Mouse (Mus musculus): Measurements from ENCODE around the gene Atrn. TPM values are rescaled to one million over a fixed set of nuclear protein-coding genes. Genes with fewer than 3 reads are reported as not detected.

Gene Atrn
- polyA plus RNA-seq, 1 experiment from 2014 or later, result 22.7 TPM

DNA sequence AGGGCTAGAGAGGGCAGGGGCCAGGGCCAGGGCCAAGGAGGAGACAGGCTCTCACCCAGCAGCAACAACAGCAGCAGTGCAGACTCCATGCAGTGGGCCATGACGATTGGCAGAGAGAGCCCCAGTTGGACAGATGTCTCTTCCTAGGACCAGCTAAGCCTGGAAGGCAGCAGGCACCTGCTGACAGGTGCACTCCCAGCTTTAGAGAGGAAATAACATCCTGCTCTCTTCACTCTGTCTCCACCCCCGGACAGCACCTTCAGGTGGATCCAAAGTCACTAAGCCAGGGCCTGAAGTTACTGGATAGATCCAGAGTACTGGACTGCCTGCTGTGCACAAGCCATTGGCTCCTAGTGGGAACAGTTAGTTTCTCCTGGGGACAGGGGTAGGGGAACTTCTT lies 136.7 kb downstream of the Atrn start, which contains the start of gene Gfra4:
Gene Gfra4, minus strand, starts transcription at position 101 of the 400 bp plus-strand sequence.
- DNase-seq (ENCODE audit: low spot score), result no peak
- no peaks in the 10 kb centered on the region for H3K4me1 ChIP-seq (replicated peaks; ENCODE audit: control insufficient read depth, insufficient read depth, low read length)
- no peak for ATAC-seq (ENCODE audit: low FRiP score)
- no peak within 1 kb of the TSS for H3K27ac ChIP-seq
- peaks cover 27% of the 10 kb centered on the region for H3K27me3 ChIP-seq (ENCODE audit: control insufficient read depth, insufficient read depth, low read length)
- H3K9me3 ChIP-seq (ENCODE audit: control insufficient read depth, low read length), result no peaks in the 10 kb centered on the region
- H3K9ac ChIP-seq, result peak within 1 kb of the TSS; percentile 81; the same call in 1 of the 2 replicates
- H3K4me2 ChIP-seq (replicated peaks), result peak within 1 kb of the TSS; percentile 91
- 75% methylated on average over 2 of the region's 2 CpGs for WGBS
- H3K36me3 ChIP-seq (replicated peaks; ENCODE audit: control insufficient read depth, insufficient read depth), result no peaks in the 10 kb centered on the region
- peak within 1 kb of the TSS; percentile 65 for H3K4me3 ChIP-seq (replicated peaks; ENCODE audit: low read length)

DNA sequence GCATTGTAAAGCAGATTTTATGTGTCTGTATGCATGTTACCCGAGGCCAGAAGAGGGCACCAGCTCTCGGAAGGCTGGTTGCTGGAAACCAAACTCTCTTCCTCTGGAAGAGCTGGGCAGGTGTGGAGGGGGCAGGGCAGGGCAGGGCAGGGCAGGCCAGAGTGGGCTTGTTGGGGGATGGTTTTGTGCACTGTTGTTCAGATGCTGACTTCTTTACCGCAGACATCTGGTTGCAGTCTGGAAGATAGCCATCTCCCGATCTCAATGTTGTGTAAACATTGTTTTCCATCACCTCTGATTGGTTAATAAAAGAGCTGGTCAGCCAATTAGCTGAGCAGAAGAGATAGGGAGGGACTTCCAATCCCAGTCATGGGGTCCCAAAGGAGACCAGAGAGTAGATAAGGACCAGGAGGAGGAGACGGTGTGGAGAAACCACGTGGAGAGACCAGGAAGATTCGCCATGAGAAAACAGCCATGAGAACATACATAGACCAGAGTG lies 138.1 kb downstream of the Atrn start:
- no peaks in the 10 kb centered on the region for H3K9me3 ChIP-seq (ENCODE audit: control insufficient read depth, low read length)
- no peak overlapping the region for H3K27ac ChIP-seq
- H3K4me1 ChIP-seq (replicated peaks; ENCODE audit: control insufficient read depth, insufficient read depth, low read length), result no peaks in the 10 kb centered on the region
- H3K9ac ChIP-seq, result no peak overlapping the region
- 13% methylated on average over 7 of the region's 7 CpGs for WGBS
- H3K4me3 ChIP-seq (replicated peaks; ENCODE audit: low read length), result no peak overlapping the region
- ATAC-seq (ENCODE audit: low FRiP score), result no peak
- no peaks in the 10 kb centered on the region for H3K36me3 ChIP-seq (replicated peaks; ENCODE audit: control insufficient read depth, insufficient read depth)
- no peak overlapping the region for H3K4me2 ChIP-seq (replicated peaks)
- no peak for DNase-seq (ENCODE audit: low spot score)
- peaks cover 27% of the 10 kb centered on the region for H3K27me3 ChIP-seq (ENCODE audit: control insufficient read depth, insufficient read depth, low read length)

DNA sequence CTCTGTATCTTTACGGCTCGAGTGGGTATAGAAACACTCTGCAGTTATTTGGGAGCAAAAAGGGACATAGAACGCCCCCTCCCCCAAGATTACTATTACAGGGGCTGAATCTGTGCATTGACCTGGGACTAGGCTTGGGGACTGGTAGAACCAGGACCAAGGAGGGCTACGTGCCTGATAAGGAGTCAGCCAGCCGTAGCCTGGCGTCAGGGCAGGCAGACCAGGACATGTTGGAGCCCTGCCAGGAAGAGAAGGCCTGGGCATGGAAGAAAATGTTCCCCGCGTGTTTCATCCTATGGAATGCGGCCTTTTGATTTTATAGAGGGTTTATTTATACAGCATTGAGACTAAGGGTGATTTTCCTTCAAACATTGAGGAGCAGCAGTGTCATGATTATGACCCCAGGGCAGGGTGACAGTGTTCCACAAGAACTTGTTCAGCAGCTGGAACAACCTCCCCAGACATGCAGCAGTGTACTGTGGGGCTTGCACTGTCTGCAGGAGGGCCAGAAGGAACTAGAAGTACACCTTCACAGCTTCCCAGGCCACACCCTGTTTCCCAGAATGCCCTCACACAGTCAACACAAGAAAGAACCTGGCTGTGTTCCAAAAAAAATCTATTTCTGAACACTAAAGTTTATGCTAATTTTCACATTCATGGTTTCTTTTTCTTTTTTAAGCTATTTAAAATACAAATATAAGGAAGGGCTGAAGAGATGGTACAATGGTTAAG lies 138.9 kb downstream of the Atrn start:
- Histone ChIP-seq H3K9ac (no peak overlapping the region), H3K4me2 (replicated peaks) (no peak overlapping the region), H3K36me3 (replicated peaks; ENCODE audit: control insufficient read depth, insufficient read depth) (no peaks in the 10 kb centered on the region), H3K27me3 (ENCODE audit: control insufficient read depth, insufficient read depth, low read length) (peaks cover 22% of the 10 kb centered on the region), H3K27ac (no peak overlapping the region), H3K4me1 (replicated peaks; ENCODE audit: control insufficient read depth, insufficient read depth, low read length) (no peaks in the 10 kb centered on the region), H3K9me3 (ENCODE audit: control insufficient read depth, low read length) (no peaks in the 10 kb centered on the region), H3K4me3 (replicated peaks; ENCODE audit: low read length) (no peak overlapping the region)
- DNase-seq (ENCODE audit: low spot score) (no peak), ATAC-seq (ENCODE audit: low FRiP score) (no peak)
- WGBS, result 82% methylated on average over 9 of the region's 9 CpGs

- Histone ChIP-seq H3K4me1 (replicated peaks; ENCODE audit: control insufficient read depth, insufficient read depth, low read length) (no peaks in the 10 kb centered on the region), H3K27ac (no peak overlapping the region), H3K9ac (no peak overlapping the region), H3K4me2 (replicated peaks) (no peak overlapping the region), H3K9me3 (ENCODE audit: control insufficient read depth, low read length) (no peaks in the 10 kb centered on the region), H3K36me3 (replicated peaks; ENCODE audit: control insufficient read depth, insufficient read depth) (no peaks in the 10 kb centered on the region), H3K27me3 (ENCODE audit: control insufficient read depth, insufficient read depth, low read length) (peaks cover 16% of the 10 kb centered on the region), H3K4me3 (replicated peaks; ENCODE audit: low read length) (no peak overlapping the region)
- DNase-seq (ENCODE audit: low spot score) (no peak), ATAC-seq (ENCODE audit: low FRiP score) (no peak)
- whole genome bisulfite sequencing, result 90% methylated on average over 2 of the region's 2 CpGs
Measured at GRCm38 (mm10) chr2:131046025-131046424, 139.7 kb downstream of the Atrn start.

DNA sequence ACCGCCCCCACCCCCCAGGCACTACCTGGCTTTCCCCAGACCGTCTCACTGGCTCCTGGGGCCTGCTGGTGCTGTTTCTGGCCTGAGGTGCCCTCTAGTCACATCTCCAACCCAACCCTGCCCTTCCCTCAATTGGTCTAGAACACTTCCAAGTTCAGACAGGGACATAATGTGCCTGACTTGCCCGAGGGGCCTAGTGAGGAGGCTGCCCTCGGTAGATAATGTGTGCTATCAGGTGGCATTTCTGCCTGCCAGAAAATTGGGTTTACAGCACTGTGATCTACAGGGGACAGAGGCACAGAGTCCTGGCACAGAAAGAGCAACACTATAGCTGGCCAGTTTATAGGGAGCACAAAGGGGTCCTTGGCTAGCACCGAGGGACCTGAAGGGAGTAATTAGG lies 145.7 kb downstream of the Atrn start:
- DNase-seq (ENCODE audit: low spot score), result no peak
- no peak overlapping the region for H3K27ac ChIP-seq
- no peak overlapping the region for H3K4me3 ChIP-seq (replicated peaks; ENCODE audit: low read length)
- H3K9me3 ChIP-seq (ENCODE audit: control insufficient read depth, low read length), result no peaks in the 10 kb centered on the region
- 66% methylated on average over 5 of the region's 5 CpGs for whole genome bisulfite sequencing
- H3K4me2 ChIP-seq (replicated peaks), result no peak overlapping the region
- no peak overlapping the region for H3K9ac ChIP-seq
- H3K4me1 ChIP-seq (replicated peaks; ENCODE audit: control insufficient read depth, insufficient read depth, low read length), result peaks cover 16% of the 10 kb centered on the region
- H3K36me3 ChIP-seq (replicated peaks; ENCODE audit: control insufficient read depth, insufficient read depth), result no peaks in the 10 kb centered on the region
- H3K27me3 ChIP-seq (ENCODE audit: control insufficient read depth, insufficient read depth, low read length), result peaks cover 49% of the 10 kb centered on the region
- no peak for ATAC-seq (ENCODE audit: low FRiP score)

DNA sequence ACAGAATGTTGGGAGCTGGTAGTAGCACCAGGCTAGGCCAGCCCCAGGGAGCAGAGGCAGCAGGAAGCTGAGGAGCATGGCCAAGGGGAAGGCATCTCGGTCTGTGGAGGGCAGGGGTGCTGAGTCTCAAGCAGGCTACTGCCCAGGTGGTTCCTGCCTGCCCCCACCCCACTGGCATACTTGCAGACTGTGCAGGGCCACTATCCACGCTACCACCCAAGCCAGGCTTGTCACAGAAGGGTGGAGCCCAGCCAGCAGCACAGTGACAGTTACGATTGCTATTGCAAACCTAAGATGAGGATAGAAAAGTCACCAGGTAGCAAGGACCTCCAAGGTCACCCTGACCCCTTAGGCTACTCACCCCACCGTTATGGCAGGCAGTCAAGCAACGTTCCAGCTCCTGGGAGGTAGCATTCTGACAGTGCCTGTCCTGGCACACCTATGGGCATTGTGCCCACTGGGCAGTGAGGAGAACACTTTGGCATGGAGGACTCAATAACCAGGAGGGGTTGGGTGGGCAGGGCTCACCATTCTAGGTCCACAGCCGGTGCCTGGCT lies 146.6 kb downstream of the Atrn start:
- Histone ChIP-seq H3K4me3 (replicated peaks; ENCODE audit: low read length) (no peak overlapping the region), H3K36me3 (replicated peaks; ENCODE audit: control insufficient read depth, insufficient read depth) (no peaks in the 10 kb centered on the region), H3K4me1 (replicated peaks; ENCODE audit: control insufficient read depth, insufficient read depth, low read length) (peaks cover 16% of the 10 kb centered on the region), H3K9ac (no peak overlapping the region), H3K9me3 (ENCODE audit: control insufficient read depth, low read length) (no peaks in the 10 kb centered on the region), H3K27me3 (ENCODE audit: control insufficient read depth, insufficient read depth, low read length) (peaks cover 49% of the 10 kb centered on the region), H3K27ac (no peak overlapping the region), H3K4me2 (replicated peaks) (no peak overlapping the region)
- no peak for ATAC-seq (ENCODE audit: low FRiP score)
- WGBS, result 64% methylated on average over 6 of the region's 6 CpGs
- DNase-seq (ENCODE audit: low spot score), result no peak

- DNase-seq (ENCODE audit: low spot score) (peak; percentile 31), ATAC-seq (ENCODE audit: low FRiP score) (no peak)
- Histone ChIP-seq H3K4me3 (replicated peaks; ENCODE audit: low read length) (peak overlapping the region; percentile 33), H3K4me2 (replicated peaks) (peak overlapping the region; percentile 56), H3K36me3 (replicated peaks; ENCODE audit: control insufficient read depth, insufficient read depth) (no peaks in the 10 kb centered on the region), H3K4me1 (replicated peaks; ENCODE audit: control insufficient read depth, insufficient read depth, low read length) (peaks cover 16% of the 10 kb centered on the region), H3K9ac (peak overlapping the region; percentile 42), H3K27ac (no peak overlapping the region), H3K9me3 (ENCODE audit: control insufficient read depth, low read length) (no peaks in the 10 kb centered on the region), H3K27me3 (ENCODE audit: control insufficient read depth, insufficient read depth, low read length) (peaks cover 49% of the 10 kb centered on the region)
- 1% methylated on average over 45 of the region's 45 CpGs for WGBS
Measured at GRCm38 (mm10) chr2:131053851-131054645, 147.8 kb downstream of the Atrn start.

DNA sequence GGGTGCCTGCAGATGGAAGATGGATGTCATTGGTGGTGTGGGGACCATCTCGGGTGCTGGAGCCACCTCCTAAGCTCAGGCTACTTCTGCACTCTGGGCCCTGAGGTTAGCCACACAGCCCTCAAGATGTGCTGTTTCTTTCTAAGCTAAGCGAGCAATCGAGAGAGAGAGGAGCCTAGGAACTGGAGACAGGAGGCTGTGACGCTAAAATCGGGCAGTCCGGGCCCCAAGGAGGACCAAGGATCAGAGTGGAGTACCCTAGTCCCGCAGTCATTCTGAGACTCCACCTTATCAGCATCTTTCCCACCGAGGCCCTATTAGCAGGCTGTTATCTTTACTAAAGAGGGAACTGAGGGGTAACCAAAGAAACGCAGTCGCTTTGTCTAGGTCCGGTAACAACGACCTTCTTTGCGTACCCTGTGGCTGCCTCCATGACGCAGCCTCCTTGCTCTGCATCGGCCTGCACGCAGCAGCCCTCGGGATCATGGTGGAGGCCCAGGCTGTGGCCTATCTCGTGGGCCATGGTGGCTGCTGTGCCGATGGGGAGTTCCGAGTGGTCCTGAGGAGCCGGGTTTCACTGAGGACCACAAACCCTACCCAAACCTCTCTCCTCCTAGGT lies 148.5 kb downstream of the Atrn start:
- Histone ChIP-seq H3K27me3 (ENCODE audit: control insufficient read depth, insufficient read depth, low read length) (peaks cover 49% of the 10 kb centered on the region), H3K9ac (peak overlapping the region; percentile 42), H3K4me1 (replicated peaks; ENCODE audit: control insufficient read depth, insufficient read depth, low read length) (peaks cover 20% of the 10 kb centered on the region), H3K4me2 (replicated peaks) (peak overlapping the region; percentile 56), H3K27ac (no peak overlapping the region), H3K9me3 (ENCODE audit: control insufficient read depth, low read length) (no peaks in the 10 kb centered on the region), H3K36me3 (replicated peaks; ENCODE audit: control insufficient read depth, insufficient read depth) (no peaks in the 10 kb centered on the region), H3K4me3 (replicated peaks; ENCODE audit: low read length) (peak overlapping the region; percentile 33)
- DNase-seq (ENCODE audit: low spot score), result no peak
- 3% methylated on average over 21 of the region's 21 CpGs for WGBS
- ATAC-seq (ENCODE audit: low FRiP score), result peak; percentile 10; the same call in 1 of the 2 replicates

DNA sequence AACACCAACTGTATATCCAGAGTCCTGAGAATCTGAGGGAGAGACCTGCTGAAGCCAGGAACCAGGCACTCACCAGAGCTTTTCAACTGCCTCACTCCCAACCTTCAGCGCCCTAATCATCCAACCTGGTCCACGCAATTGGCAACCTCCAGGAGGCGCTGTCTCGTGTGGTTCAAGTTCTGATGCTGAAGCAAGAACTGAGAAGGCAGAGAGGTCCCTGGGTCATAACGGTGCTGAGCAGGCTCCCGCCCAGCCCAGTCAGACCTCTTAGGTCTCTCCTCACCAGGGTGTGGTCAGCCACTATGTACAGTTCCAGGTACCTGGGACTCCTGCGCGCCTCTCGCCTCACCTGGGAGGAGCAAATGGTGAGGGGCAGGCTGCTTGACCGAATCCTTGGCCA lies 149.3 kb downstream of the Atrn start:
- no peak overlapping the region for H3K27ac ChIP-seq
- peaks cover 20% of the 10 kb centered on the region for H3K4me1 ChIP-seq (replicated peaks; ENCODE audit: control insufficient read depth, insufficient read depth, low read length)
- no peaks in the 10 kb centered on the region for H3K9me3 ChIP-seq (ENCODE audit: control insufficient read depth, low read length)
- WGBS, result 3% methylated on average over 10 of the region's 10 CpGs
- no peak overlapping the region for H3K4me3 ChIP-seq (replicated peaks; ENCODE audit: low read length)
- DNase-seq (ENCODE audit: low spot score) (peak; percentile 54), ATAC-seq (ENCODE audit: low FRiP score) (peak; percentile 12; the same call in 1 of the 2 replicates)
- H3K9ac ChIP-seq, result no peak overlapping the region
- no peaks in the 10 kb centered on the region for H3K36me3 ChIP-seq (replicated peaks; ENCODE audit: control insufficient read depth, insufficient read depth)
- peaks cover 49% of the 10 kb centered on the region for H3K27me3 ChIP-seq (ENCODE audit: control insufficient read depth, insufficient read depth, low read length)
- no peak overlapping the region for H3K4me2 ChIP-seq (replicated peaks)
